Mouse (Mus musculus) thymus, postnatal 25 days (tissue): ENCODE results near the gene M6pr.
"Not testable (repeated sequence)": the region's sequence is repeated elsewhere in the genome, so short reads cannot be mapped to it uniquely, and the experiment has no call there.

ENCODE experiments used
- DNase-seq: peaks from one replicate; pipeline ENCODE4 v3.0.0; 2022

Gene M6pr

DNA sequence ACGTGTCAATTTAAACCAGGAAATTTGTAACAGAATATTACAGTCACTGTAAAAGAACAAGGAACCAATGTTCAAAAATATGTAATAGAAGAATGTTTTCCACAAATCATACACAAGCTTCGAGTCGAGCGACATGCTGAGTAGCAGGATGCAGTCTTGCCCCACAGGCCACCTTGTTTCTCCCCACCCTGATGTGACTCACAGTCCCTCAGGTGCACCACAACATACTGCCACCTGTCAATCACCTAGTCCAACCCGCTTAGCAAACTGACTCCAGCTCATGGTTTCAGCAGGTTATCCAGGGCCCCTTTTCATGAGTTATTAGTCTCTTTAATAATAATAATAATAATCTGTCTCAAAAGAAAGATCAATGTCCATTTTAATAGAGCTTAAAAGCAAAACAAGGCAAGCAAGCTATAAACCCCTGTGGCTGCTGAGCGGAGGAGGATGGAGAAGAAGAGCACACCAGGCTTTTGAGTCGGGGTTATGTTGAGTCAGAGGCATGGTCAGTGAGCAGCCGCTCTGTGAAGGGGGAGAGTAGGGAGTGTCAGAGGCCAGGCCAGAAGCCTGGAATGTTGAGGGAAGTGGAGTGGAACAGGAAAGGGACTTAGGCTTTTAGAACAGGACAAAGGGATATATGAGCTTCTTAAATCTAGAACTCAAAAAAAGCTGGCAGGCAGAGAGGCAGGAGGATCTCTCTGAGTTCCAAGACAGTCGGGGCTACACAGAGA is 36.0 kb downstream of the M6pr start:
- no peak for DNase-seq

DNA sequence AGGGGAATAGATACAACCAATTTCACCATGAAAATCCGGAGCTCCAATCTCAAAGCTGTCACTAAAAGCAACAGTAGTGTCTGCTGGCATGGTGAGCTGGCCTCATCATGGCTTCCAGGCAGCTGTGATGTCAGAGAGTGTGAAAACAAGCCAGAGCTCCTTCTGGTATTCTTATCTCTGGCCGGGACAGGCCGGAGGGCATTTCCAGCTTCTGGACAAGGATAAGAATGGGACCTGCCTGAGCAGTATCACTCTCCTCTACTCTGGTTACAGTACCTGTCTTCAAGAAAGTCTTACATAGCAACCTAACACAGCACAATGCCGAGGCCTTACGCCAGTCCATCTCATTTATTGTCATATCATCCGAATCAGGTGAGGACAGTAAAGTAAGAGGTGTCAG is 37.2 kb downstream of the M6pr start:
- no peak for DNase-seq

DNA sequence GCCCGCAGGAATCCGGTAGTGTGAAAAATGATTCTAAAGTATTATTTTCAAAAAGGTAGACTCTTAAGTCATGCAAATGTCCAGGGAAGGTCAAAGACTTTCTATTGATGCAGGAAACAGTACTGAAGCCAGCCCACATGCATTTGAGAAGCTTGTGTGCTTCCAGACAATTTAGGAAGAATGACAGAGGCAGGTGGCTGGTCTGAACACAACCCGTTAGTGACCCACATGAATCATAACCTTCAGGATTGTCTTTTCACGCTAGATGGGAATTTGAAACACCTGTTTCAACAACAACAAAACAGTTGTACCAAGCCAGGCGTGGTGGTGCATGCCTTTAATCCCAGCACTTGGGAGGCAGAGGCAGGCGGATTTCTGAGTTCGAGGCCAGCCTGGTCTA is 37.9 kb downstream of the M6pr start:
- DNase-seq = no peak

DNA sequence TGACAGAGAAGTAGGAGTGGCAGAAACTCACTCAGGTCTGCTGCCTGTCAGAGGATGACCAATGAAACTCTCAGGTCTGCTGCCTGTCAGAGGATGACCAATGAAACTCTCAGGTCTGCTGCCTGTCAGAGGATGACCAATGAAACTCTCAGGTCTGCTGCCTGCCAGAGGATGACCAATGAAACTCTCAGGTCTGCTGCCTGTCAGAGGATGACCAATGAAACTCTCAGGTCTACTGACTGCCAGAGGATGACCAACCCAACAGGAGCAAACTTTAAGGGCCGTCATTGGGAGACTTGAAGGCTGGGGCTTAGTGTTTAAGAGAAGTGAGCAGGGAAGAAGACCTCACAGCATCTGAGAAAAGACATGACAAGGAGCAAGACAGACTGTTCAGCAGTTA is 38.8 kb downstream of the M6pr start:
- DNase-seq = not testable (repeated sequence)

DNA sequence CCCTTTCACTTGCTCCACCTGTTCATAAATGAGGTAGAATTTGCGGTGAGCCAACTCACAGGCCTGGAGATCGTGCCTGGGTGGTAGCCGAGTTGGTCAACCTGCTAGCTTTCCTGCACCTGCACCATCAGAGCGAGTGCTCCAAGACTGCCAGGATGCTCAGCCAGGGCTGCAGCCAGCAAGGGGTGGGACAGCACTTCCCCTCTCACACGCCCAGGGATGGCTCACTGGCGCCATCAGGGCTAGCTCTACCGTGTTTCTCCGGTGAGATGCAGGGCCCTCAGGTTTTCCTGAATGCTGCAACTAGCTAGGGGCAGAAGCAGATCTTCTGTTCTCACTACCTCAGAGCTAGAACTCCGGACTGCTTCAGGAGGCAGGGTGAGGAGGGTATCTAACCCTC is 47.4 kb downstream of the M6pr start:
- no peak for DNase-seq

DNA sequence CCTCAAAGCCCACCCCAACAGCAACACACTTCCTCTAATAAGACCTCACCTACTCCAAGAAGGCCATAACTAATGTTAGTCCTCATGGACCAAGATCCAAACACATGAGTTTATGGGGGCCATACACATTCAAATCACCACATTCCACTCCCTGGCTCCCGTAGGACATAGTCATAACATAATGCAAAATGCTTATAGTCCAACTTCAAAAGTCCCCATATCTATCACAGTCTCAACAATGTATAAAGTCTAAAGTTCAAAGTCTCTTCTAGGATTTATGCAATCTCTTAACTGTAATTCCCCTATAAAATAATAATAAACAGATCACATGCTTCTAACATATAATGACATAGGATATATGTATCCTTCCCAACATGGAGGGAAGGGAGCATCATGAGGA is 48.6 kb downstream of the M6pr start:
- DNase-seq = no peak

DNA sequence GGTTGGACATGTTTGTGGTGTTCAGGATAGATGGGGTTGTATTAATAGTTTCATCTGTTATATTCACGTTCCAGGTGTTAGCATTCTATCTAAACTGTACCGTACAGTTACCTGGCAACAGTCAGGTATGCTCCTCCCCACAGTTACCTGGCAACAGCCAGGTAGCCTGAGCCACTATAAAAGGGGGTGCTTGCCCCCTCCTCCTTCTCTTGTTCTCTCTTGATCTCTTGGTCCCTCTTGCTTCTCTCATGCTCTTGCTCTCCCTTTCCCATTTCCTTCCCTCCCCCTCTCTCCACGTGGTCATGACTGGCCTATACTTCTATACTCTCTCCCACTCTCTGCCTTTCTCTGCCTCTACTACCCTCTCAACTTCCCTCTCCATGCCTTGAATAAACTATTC is 57.2 kb downstream of the M6pr start:
- no peak for DNase-seq

DNA sequence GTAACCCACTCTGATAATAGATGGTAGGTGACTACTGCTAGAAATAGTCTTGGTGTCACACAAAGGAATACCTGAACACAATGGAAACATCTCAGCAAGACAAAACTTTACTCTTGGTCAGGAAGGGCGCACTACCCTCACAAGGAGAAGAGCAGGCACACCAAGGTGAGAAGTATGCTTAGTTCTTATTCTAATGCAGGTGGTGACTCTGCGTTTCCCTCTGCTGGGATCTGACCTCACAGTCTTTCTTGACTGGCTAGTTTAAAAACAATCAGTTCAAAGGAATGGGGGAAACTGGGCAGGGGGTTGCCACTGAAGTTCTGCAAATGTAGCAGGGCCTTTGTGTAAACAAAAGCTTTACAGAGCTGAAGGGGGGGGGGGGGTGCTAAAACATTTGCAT is 57.8 kb downstream of the M6pr start:
- DNase-seq = no peak

DNA sequence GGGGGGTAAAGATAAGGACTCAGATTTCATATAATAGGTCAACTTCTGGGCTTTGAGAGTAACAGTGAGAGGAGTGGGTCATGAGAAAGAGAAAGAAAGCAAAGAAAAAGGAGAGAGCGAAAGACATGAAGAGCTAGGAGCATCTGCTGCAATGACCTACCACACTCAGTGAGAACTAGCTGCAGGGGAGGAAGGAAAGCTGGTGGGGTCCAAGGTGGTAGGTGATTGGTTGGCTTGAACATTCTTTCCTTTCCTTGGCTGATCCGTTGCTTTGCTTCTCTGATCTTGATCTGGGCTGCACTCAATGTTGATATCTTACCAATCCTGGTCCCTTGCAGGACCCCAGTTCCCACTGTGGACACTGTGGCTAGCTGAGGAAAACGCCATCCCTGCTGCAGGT is 58.5 kb downstream of the M6pr start:
- no peak for DNase-seq
